Mouse (Mus musculus) ES-Bruce4 (cell line): ENCODE measurements around the gene Wiz.

Source experiments
- CTCF ChIP-seq: IDR thresholded peaks from one replicate; pipeline ENCODE4 v1.8.1; 2011; ENCODE audit warnings: low read depth, low read length
- POLR2A ChIP-seq: IDR thresholded peaks from one replicate; pipeline ENCODE4 v1.8.1; 2011; ENCODE audit warnings: low read length; ENCODE audit not compliant: insufficient read depth

DNA sequence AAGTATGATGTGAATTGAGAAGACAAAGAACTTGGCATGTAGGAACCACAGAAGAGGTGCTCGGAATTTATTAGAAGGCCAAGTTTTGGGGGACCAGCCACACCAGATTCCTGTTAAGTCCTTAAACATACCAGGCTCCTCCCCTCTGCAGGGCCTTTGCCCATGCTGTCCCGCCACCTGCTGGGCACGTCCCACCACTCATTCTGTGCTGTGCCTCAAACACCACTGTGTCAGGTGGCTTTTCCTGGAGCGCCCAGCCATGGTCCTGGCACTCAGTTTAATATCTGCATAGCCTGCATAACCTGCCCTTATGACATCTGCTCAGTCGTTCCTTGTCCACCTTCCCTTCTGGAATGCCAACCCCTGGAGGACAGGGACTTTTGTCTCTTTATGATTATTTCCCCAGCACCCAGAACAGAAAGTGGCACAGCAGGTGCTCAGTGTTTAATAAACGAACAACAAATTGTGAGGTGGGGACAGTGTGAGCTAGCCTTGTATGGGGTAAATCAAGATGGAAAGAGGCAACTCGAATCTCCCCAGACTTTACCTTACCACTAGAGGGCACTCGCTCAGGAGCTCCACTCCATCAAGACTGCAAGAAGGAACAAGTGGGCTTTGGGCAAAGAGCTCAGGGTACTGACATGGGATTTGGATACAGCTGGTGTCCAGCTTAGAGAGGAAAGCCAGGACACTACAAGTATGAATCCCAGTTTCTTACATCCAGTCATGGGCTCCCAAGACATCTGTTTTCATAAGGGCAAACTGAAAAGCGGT lies 2.4 kb downstream of the Wiz start:
- TF ChIP-seq CTCF (peak; percentile 71), POLR2A (no peak)
